Comparison of ENCODE assay signal across 14 mouse cellular contexts in genomic region chr11:101459716-101460115, GRCm38 (mm10). TPM values are rescaled to one million over a fixed set of nuclear protein-coding genes. Genes with fewer than 3 reads are reported as not detected.
DNase-seq lines count a peak whose midpoint lies in the region; ATAC-seq and TF ChIP-seq lines count a peak whose summit lies in the region.
"Had no signal": no experiment of that assay in that cellular context is flagged by ENCODE, and none has a peak within 500 bp of the region (broad histone marks: within the 10 kb centered on the region; RNA-seq: fewer than 3 reads in every experiment).

No protein-coding gene starts in this region.

- no peak for TF ChIP-seq POLR2A in kidney, adult 2 months (IDR thresholded peaks at IDR 0.05; ENCODE audit: low read depth, low read length)

- no peaks in the 10 kb centered on the region for H3K27me3 ChIP-seq in kidney, adult 2 months (replicated peaks; ENCODE audit: control insufficient read depth, insufficient read depth, low read length)
- no peaks in the 10 kb centered on the region for H3K27me3 ChIP-seq in kidney, embryonic 16.5 days (ENCODE audit: insufficient read depth, low read length)
- H3K27me3 ChIP-seq: heart, embryonic 13.5 days; neural tube, embryonic 12.5 days had no signal

- H3K36me3 ChIP-seq in kidney, adult 2 months (ENCODE audit: control insufficient read depth, insufficient read depth, low read length), result no peaks in the 10 kb centered on the region
- H3K36me3 ChIP-seq in kidney, embryonic 16.5 days (ENCODE audit: insufficient read depth, low read length), result peaks cover 23% of the 10 kb centered on the region

- no peak overlapping the region for H3K27ac ChIP-seq in kidney, adult 2 months (ENCODE audit: insufficient read depth, low read depth, low read length)
- no peak overlapping the region for H3K27ac ChIP-seq in kidney, embryonic 16.5 days (ENCODE audit: low read length)
- H3K27ac ChIP-seq: heart, embryonic 13.5 days; neural tube, embryonic 12.5 days had no signal

- TF ChIP-seq CTCF in kidney, adult 2 months (conservative IDR thresholded peaks at IDR 0.05; ENCODE audit: insufficient read depth, insufficient read length, low read depth, low read length), result no peak

- no peak overlapping the region for H3K9ac ChIP-seq in kidney, embryonic 16.5 days (replicated peaks; ENCODE audit: low read length)
- H3K9ac ChIP-seq: heart, embryonic 13.5 days; neural tube, embryonic 12.5 days had no signal

- WGBS in kidney, adult 2 months, result 59% methylated on average over 6 of the region's 6 CpGs
- whole genome bisulfite sequencing in kidney, embryonic 16.5 days, result 31% methylated on average over 6 of the region's 6 CpGs

- no peak overlapping the region for H3K4me3 ChIP-seq in kidney, adult 2 months (ENCODE audit: insufficient read depth, low read depth, low read length)
- H3K4me3 ChIP-seq in kidney, embryonic 16.5 days (ENCODE audit: low read length), result no peak overlapping the region
- H3K4me3 ChIP-seq: heart, embryonic 13.5 days; neural tube, embryonic 12.5 days had no signal

- no peaks in the 10 kb centered on the region for H3K9me3 ChIP-seq in kidney, embryonic 16.5 days (ENCODE audit: low read length)
- H3K9me3 ChIP-seq: heart, embryonic 13.5 days; neural tube, embryonic 12.5 days had no signal

- peak; percentile 10; the same call in 1 of the 2 replicates for ATAC-seq in kidney, embryonic 16.5 days (ENCODE audit: low FRiP score, low TSS enrichment)
- ATAC-seq: intestine, postnatal 0 days had no signal

- H3K4me1 ChIP-seq in kidney, adult 2 months (ENCODE audit: control insufficient read depth, insufficient read depth, low read length), result peaks cover 10% of the 10 kb centered on the region; the same call in 1 of the 2 replicates
- peaks cover 40% of the 10 kb centered on the region for H3K4me1 ChIP-seq in kidney, embryonic 16.5 days (ENCODE audit: insufficient read depth, low read length)

- DNase-seq in adrenal gland, postnatal 10 days, result peak; percentile 40
- DNase-seq in adrenal gland, postnatal 25 days, result no peak
- DNase-seq in kidney, adult 2 months, result peak; percentile 69
- no peak for DNase-seq in kidney, adult 18-20 months
- DNase-seq in lung, postnatal 4 days, result peak; percentile 69 to 87
- DNase-seq in right cerebral cortex, postnatal 14 days, result no peak
- no peak for DNase-seq in T-cell, adult 2 months (ENCODE audit: low spot score)
- DNase-seq: cerebellum, postnatal 10 days; right cerebral cortex, postnatal 25 days; thymus, adult 18-20 months had no signal

- no peak overlapping the region for H3K4me2 ChIP-seq in kidney, embryonic 16.5 days (replicated peaks; ENCODE audit: low read depth, low read length)
- H3K4me2 ChIP-seq: heart, embryonic 13.5 days; neural tube, embryonic 12.5 days had no signal

RNA-seq across cellular contexts. Expression of gene Rnd2, which starts 5.1 kb away (rescaled TPM):
- 10 to 100 TPM; 10.6 to 11.0 TPM for total RNA-seq in adrenal gland, postnatal 10 days (2021)
- total RNA-seq in adrenal gland, postnatal 25 days (2021), result 8.1 and 11.1 TPM in 2 replicates
- 14.1 and 15.3 TPM in 2 replicates for polyA plus RNA-seq in kidney, adult 2 months (2012; rRNA removed)
- 10.9 and 11.3 TPM in 2 replicates for polyA plus RNA-seq in kidney, embryonic 16.5 days (2015; fragmentation: Nextera tagmentation; extraction: Ambion mirVana)

RNA-seq across cellular contexts. Expression of gene Vat1, which starts 6.3 kb away (rescaled TPM):
- 10 to 100 TPM; 79.4 to 87.3 TPM for total RNA-seq in adrenal gland, postnatal 10 days (2021)
- total RNA-seq in adrenal gland, postnatal 25 days (2021), result 104 and 112 TPM in 2 replicates
- polyA plus RNA-seq in kidney, adult 2 months (2012; rRNA removed), result 59.2 and 62.5 TPM in 2 replicates
- 36.5 and 39.3 TPM in 2 replicates for polyA plus RNA-seq in kidney, embryonic 16.5 days (2015; fragmentation: Nextera tagmentation; extraction: Ambion mirVana)

RNA-seq across cellular contexts. Expression of gene Ifi35, which starts 11.5 kb away (rescaled TPM):
- 10 to 100 TPM; 23.0 to 24.9 TPM for total RNA-seq in adrenal gland, postnatal 10 days (2021)
- total RNA-seq in adrenal gland, postnatal 25 days (2021), result 33.5 and 39.5 TPM in 2 replicates
- 25.6 and 29.6 TPM in 2 replicates for polyA plus RNA-seq in kidney, adult 2 months (2012; rRNA removed)
- 17.9 and 18.6 TPM in 2 replicates for polyA plus RNA-seq in kidney, embryonic 16.5 days (2015; fragmentation: Nextera tagmentation; extraction: Ambion mirVana)

RNA-seq across cellular contexts. Expression of gene Rpl27, which starts 17.6 kb away (rescaled TPM):
- 10 to 100 TPM; 75.5 to 92.7 TPM for total RNA-seq in adrenal gland, postnatal 10 days (2021)
- total RNA-seq in adrenal gland, postnatal 25 days (2021), result 74.2 and 91.6 TPM in 2 replicates
- polyA plus RNA-seq in kidney, adult 2 months (2012; rRNA removed), result 408 and 409 TPM in 2 replicates
- 267 and 290 TPM in 2 replicates for polyA plus RNA-seq in kidney, embryonic 16.5 days (2015; fragmentation: Nextera tagmentation; extraction: Ambion mirVana)

RNA-seq across cellular contexts. Expression of gene Ptges3l, which starts 34.6 kb away (rescaled TPM):
- total RNA-seq in adrenal gland, postnatal 10 days (2021), result 1 to 10 TPM; 5.6 to 9.5 TPM
- total RNA-seq in adrenal gland, postnatal 25 days (2021), result 3.2 and 3.9 TPM in 2 replicates
- polyA plus RNA-seq in kidney, adult 2 months (2012; rRNA removed), result 4.6 and 6.0 TPM in 2 replicates
- polyA plus RNA-seq in kidney, embryonic 16.5 days (2015; fragmentation: Nextera tagmentation; extraction: Ambion mirVana), result 10.1 and 10.9 TPM in 2 replicates

Comparison
In these comparisons a context has a peak if more than half of its experiments do, and no peak if none do; other contexts are left out.
1. DNase-seq: peak in adrenal gland, postnatal 10 days (single experiment), kidney, adult 2 months (single experiment) and lung, postnatal 4 days (2 of 2); none in adrenal gland, postnatal 25 days (single experiment), kidney, adult 18-20 months (single experiment), right cerebral cortex, postnatal 14 days (single experiment) and T-cell, adult 2 months (single experiment).